25 mouse cellular contexts compared by ENCODE assay signal in the genomic region with DNA sequence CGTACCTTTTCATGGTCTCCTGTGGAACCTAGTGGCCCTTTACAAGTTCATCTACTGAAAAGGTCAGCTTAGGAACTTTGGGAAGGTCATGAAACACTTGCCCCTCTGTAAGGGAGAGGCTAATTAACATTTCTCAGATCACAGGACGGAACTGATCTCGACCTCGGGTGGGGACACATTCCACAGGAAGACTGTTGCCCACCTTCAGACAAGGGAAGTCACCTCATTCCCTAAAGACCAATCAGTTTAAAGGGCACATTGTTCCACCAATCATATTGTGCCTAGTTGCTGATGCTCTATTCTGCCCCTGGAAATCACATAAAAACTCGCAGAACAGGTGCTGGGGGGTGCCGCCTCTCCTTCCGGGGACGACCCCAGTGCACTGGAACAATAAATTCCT.
DNase-seq lines count a peak whose midpoint lies in the region; ATAC-seq and TF ChIP-seq lines count a peak whose summit lies in the region.
"Had no signal": no experiment of that assay in that cellular context is flagged by ENCODE, and none has a peak within 500 bp of the region (broad histone marks: within the 10 kb centered on the region; RNA-seq: fewer than 3 reads in every experiment).

No protein-coding gene starts in this region.

- 0 out of 2 replicates have a peak overlapping the region, but pooled peaks have one; percentile 27 for H3K4me3 ChIP-seq in E14TG2a.4 (replicated peaks; ENCODE audit: low read length)
- no peak overlapping the region for H3K4me3 ChIP-seq in hindbrain, embryonic 13.5 days
- H3K4me3 ChIP-seq: embryonic facial prominence, embryonic 10.5 days; embryonic facial prominence, embryonic 12.5 days; forebrain, embryonic 13.5 days had no signal

- 87% methylated on average over 8 of the region's 8 CpGs for WGBS in hindbrain, embryonic 13.5 days

- H3K27ac ChIP-seq in hindbrain, embryonic 13.5 days, result no peak overlapping the region
- H3K27ac ChIP-seq: embryonic facial prominence, embryonic 10.5 days; embryonic facial prominence, embryonic 12.5 days; forebrain, embryonic 13.5 days had no signal

- intact Hi-C loops in heart, postnatal 14 days (cut with DNase I), result no loop called here
- intact Hi-C loops in left cerebral cortex, postnatal 10 days (cut with DNase I), result no loop called here

- no peaks in the 10 kb centered on the region for H3K9me3 ChIP-seq in E14TG2a.4 (ENCODE audit: low read length)
- H3K9me3 ChIP-seq in hindbrain, embryonic 13.5 days, result no peaks in the 10 kb centered on the region

- H3K27me3 ChIP-seq in E14TG2a.4 (ENCODE audit: insufficient read depth, low read length), result no peaks in the 10 kb centered on the region
- no peaks in the 10 kb centered on the region for H3K27me3 ChIP-seq in hindbrain, embryonic 13.5 days
- H3K27me3 ChIP-seq: CH12.LX; embryonic facial prominence, embryonic 12.5 days; forebrain, embryonic 13.5 days; Patski had no signal

- peak; percentile 97 for DNase-seq in ES-CJ7 (ENCODE audit: low read depth, low spot score)
- DNase-seq in R1 (ENCODE audit: low read depth, low spot score), result peak; percentile 97
- peak; percentile 90 for DNase-seq in ZHBTc4 (ENCODE audit: low read depth, low spot score)
- no peak for DNase-seq in heart, postnatal 14 days
- DNase-seq in left cerebral cortex, postnatal 10 days (ENCODE audit: extremely low spot score in 1 of 2, low spot score in 2 of 2), result no peak
- DNase-seq in frontal cortex, postnatal 14 days (ENCODE audit: low spot score in 2 of 2), result no peak
- DNase-seq: adrenal gland, adult 2 months; adrenal gland, postnatal 10 days; adrenal gland, postnatal 25 days; B cell, adult 2 months; cerebellum, adult 11 months; cerebellum, adult 18-20 months; cerebellum, adult 8-10 months; cerebellum, adult 9-11 months; cerebellum, postnatal 14 days had no signal

- TF ChIP-seq CTCF in E14TG2a.4 (conservative IDR thresholded peaks at IDR 0.05; ENCODE audit: low read length), result no peak

- no peak for ATAC-seq in hindbrain, embryonic 13.5 days (ENCODE audit: low FRiP score)
- ATAC-seq: CD4-positive, CD25-positive, alpha-beta regulatory T cell, adult 4 months; forebrain, embryonic 13.5 days; forebrain, embryonic 16.5 days; Patski had no signal

- H3K9ac ChIP-seq in hindbrain, embryonic 13.5 days, result no peak overlapping the region
- H3K9ac ChIP-seq: embryonic facial prominence, embryonic 12.5 days; forebrain, embryonic 13.5 days had no signal

- H3K4me2 ChIP-seq in hindbrain, embryonic 13.5 days, result no peak overlapping the region
- H3K4me2 ChIP-seq: embryonic facial prominence, embryonic 12.5 days; forebrain, embryonic 13.5 days had no signal

- H3K36me3 ChIP-seq in E14TG2a.4 (ENCODE audit: insufficient read depth, low read length), result peaks cover 11% of the 10 kb centered on the region; the same call in 1 of the 2 replicates
- no peaks in the 10 kb centered on the region for H3K36me3 ChIP-seq in hindbrain, embryonic 13.5 days
- H3K36me3 ChIP-seq: embryonic facial prominence, embryonic 10.5 days; embryonic facial prominence, embryonic 12.5 days; G1E had no signal

- H3K4me1 ChIP-seq in E14TG2a.4 (replicated peaks; ENCODE audit: low read depth, low read length), result peaks cover 75% of the 10 kb centered on the region
- H3K4me1 ChIP-seq in hindbrain, embryonic 13.5 days (replicated peaks), result peaks cover 6% of the 10 kb centered on the region; the same call in 1 of the 2 replicates

Comparison
In these comparisons a context has a peak if more than half of its experiments do, and no peak if none do; other contexts are left out.
1. DNase-seq: peak in ES-CJ7 (single experiment), R1 (single experiment) and ZHBTc4 (single experiment); none in heart, postnatal 14 days (0 of 2), left cerebral cortex, postnatal 10 days (0 of 2) and frontal cortex, postnatal 14 days (0 of 2).